Mouse (Mus musculus): ENCODE data around the gene 5031439G07Rik.

DNA sequence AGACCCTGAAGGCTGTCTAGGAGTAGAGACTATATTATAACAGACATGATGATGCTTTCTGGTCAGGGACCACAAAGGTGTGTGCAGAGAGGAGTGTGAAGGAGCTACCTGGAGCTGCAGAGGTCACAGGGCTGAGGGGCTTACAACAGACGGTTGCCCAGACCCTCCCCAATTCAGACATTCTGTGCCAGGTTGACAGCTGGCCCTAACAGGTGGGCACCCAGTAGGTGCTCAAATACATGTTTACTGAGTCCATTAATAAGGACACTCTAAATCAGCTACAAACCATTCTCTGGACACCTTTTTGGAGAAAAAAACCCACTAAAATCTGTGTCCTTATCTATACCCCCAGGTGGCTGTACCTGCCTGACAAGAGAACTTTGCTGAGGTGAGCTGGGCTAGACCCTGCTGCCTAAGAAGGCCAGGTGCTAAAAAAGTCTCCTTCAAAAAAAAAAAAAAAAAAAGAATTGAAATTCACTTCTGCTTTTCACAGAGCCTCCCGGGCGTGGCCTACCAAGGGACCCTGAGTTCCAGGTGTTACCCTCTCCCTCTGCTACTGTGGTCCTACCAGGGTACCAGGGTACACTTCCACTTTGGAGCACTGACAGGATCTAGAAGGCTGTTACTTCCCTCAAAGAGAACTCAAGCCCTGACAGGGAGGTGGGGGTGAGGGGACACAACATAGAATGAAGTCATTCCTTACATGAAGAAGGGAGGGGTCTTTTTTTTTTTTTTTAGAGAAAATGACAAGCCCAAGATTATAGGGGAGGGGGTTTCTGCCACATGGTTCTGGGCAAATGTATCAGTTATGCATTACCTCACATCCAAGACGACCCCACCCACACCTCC lies 2.0 kb downstream of the 5031439G07Rik start:
- no peak for TF ChIP-seq CTCF (IDR thresholded peaks at IDR 0.05)
- no peak for TF ChIP-seq EP300 (IDR thresholded peaks at IDR 0.05)
